Mouse (Mus musculus) G1E (cell line): ENCODE results near the gene En2. TPM values are rescaled to one million over a fixed set of nuclear protein-coding genes. Genes with fewer than 3 reads are reported as not detected.

ENCODE experiments used
- ATAC-seq: 2 replicates; pipeline ENCODE4 v1.8.0; 2016; ENCODE audit warnings: mild to moderate bottlenecking; ENCODE audit not compliant: insufficient number of reproducible peaks, poor library complexity, low FRiP score, severe bottlenecking; ENCODE audit errors: extremely low read depth
- DNase-seq: peaks from one replicate; pipeline ENCODE4 v3.0.0; 2012; ENCODE audit warnings: low spot score
- H3K27me3 ChIP-seq: 2 replicates; pipeline ENCODE4 v1.6.1; 2012; ENCODE audit warnings: mild to moderate bottlenecking, low read length, inconsistent platforms; ENCODE audit not compliant: insufficient read depth
- H3K36me3 ChIP-seq: replicated peaks from 2 replicates; pipeline ENCODE3; 2012; ENCODE audit warnings: mild to moderate bottlenecking, inconsistent platforms
- H3K4me1 ChIP-seq: 2 replicates; pipeline ENCODE4 v1.6.1; 2012; ENCODE audit warnings: low read depth, low read length, inconsistent platforms, mixed read lengths; ENCODE audit not compliant: insufficient read depth
- H3K4me3 ChIP-seq: 2 replicates; pipeline ENCODE4 v1.5.1; 2012; ENCODE audit warnings: low read depth, mild to moderate bottlenecking, inconsistent platforms, low read length, moderate library complexity, mixed read lengths
- H3K9me3 ChIP-seq: replicated peaks from 2 replicates; pipeline ENCODE4 v1.6.1; 2012; ENCODE audit warnings: inconsistent platforms
- CTCF ChIP-seq: IDR thresholded peaks from 2 replicates; pipeline ENCODE4 v1.5.1; 2012; ENCODE audit warnings: low read depth, low read length, inconsistent platforms, mixed read lengths
- GATA1 ChIP-seq: IDR thresholded peaks from 2 replicates; pipeline ENCODE4 v1.6.1; 2012; ENCODE audit warnings: borderline replicate concordance, low read length, inconsistent platforms, mixed read lengths
- GATA2 ChIP-seq: IDR thresholded peaks from 2 replicates; pipeline ENCODE4 v1.6.1; 2012; ENCODE audit warnings: low read depth, low read length, inconsistent platforms, borderline replicate concordance
- POLR2AphosphoS5 ChIP-seq: IDR thresholded peaks from 2 replicates; pipeline ENCODE4 v1.6.1; 2012; ENCODE audit warnings: low read depth, low read length, inconsistent platforms; ENCODE audit not compliant: insufficient replicate concordance
- TAL1 ChIP-seq: conservative IDR thresholded peaks from 2 replicates; pipeline ENCODE4 v1.6.1; 2012; ENCODE audit warnings: low read depth, low read length, inconsistent platforms, mixed read lengths
- polyA plus RNA-seq: library from polyadenylated mRNA; stranded (reverse); fragments of >175 nt; gene quantifications from 2 replicates; pipeline ENCODE4 v1.2.3, GENCODE M21; 2012
- total RNA-seq, 2 experiments: library from RNA; stranded (forward) in 1 of 2; stranded (reverse) in 1 of 2; fragments of 200-1000 nt in 1 of 2; fragments of >200 nt in 1 of 2; fragmentation: Nextera tagmentation in 1 of 2; gene quantifications; 2 replicates each; pipeline ENCODE4 v1.2.3; 2014 to 2017

Gene En2
- total and polyA plus RNA-seq, 3 experiments: not detected

- H3K9me3 ChIP-seq: no peaks in the 10 kb centered on the region
- H3K36me3 ChIP-seq: no peaks in the 10 kb centered on the region
- no peak for TF ChIP-seq GATA1
- TF ChIP-seq GATA2: no peak
- TF ChIP-seq TAL1: no peak
- TF ChIP-seq CTCF: no peak
- TF ChIP-seq POLR2AphosphoS5: no peak
- ATAC-seq (no peak), DNase-seq (no peak)
- H3K27me3 ChIP-seq: peaks cover 20% of the 10 kb centered on the region
- H3K4me3 ChIP-seq: no peak overlapping the region
- H3K4me1 ChIP-seq: no peaks in the 10 kb centered on the region
Observed at GRCm38 (mm10) chr5:28158308-28159071, 7.0 kb upstream of the En2 start.

GRCm38 (mm10) chr5:28159072-28159458 lies 6.4 kb upstream of the En2 start:
- peaks cover 20% of the 10 kb centered on the region for H3K27me3 ChIP-seq
- ATAC-seq: no peak
- DNase-seq: no peak
- H3K9me3 ChIP-seq: no peaks in the 10 kb centered on the region
- H3K36me3 ChIP-seq: no peaks in the 10 kb centered on the region
- no peak overlapping the region for H3K4me3 ChIP-seq
- TF ChIP-seq TAL1: no peak
- no peak for TF ChIP-seq GATA2
- TF ChIP-seq POLR2AphosphoS5: no peak
- no peak for TF ChIP-seq CTCF
- no peak for TF ChIP-seq GATA1
- H3K4me1 ChIP-seq: no peaks in the 10 kb centered on the region

GRCm38 (mm10) chr5:28159891-28160470 lies 5.5 kb upstream of the En2 start:
- H3K36me3 ChIP-seq: no peaks in the 10 kb centered on the region
- no peak for TF ChIP-seq POLR2AphosphoS5
- DNase-seq: no peak
- H3K4me3 ChIP-seq: no peak overlapping the region
- H3K9me3 ChIP-seq: no peaks in the 10 kb centered on the region
- ATAC-seq: no peak
- H3K4me1 ChIP-seq: no peaks in the 10 kb centered on the region
- peaks cover 20% of the 10 kb centered on the region for H3K27me3 ChIP-seq

GRCm38 (mm10) chr5:28161383-28161937 lies 4.0 kb upstream of the En2 start:
- DNase-seq (no peak), ATAC-seq (no peak)
- H3K4me3 ChIP-seq: no peak overlapping the region
- no peaks in the 10 kb centered on the region for H3K36me3 ChIP-seq
- no peaks in the 10 kb centered on the region for H3K4me1 ChIP-seq
- peaks cover 14% of the 10 kb centered on the region for H3K9me3 ChIP-seq
- peaks cover 18% of the 10 kb centered on the region for H3K27me3 ChIP-seq
- TF ChIP-seq TAL1 (no peak), GATA1 (no peak), GATA2 (no peak), POLR2AphosphoS5 (no peak), CTCF (no peak)

GRCm38 (mm10) chr5:28161938-28162402 lies 3.5 kb upstream of the En2 start:
- Histone ChIP-seq H3K4me3 (no peak overlapping the region), H3K36me3 (no peaks in the 10 kb centered on the region), H3K4me1 (no peaks in the 10 kb centered on the region), H3K27me3 (peaks cover 18% of the 10 kb centered on the region), H3K9me3 (peaks cover 19% of the 10 kb centered on the region)
- ATAC-seq (no peak), DNase-seq (no peak)
- TF ChIP-seq CTCF: no peak
- TF ChIP-seq TAL1: no peak
- TF ChIP-seq GATA2: no peak
- TF ChIP-seq GATA1: no peak
- no peak for TF ChIP-seq POLR2AphosphoS5

GRCm38 (mm10) chr5:28163926-28164325 lies 1.6 kb upstream of the En2 start:
- DNase-seq: no peak
- Histone ChIP-seq H3K4me3 (no peak overlapping the region), H3K27me3 (peaks cover 15% of the 10 kb centered on the region), H3K4me1 (no peaks in the 10 kb centered on the region), H3K9me3 (peaks cover 25% of the 10 kb centered on the region), H3K36me3 (no peaks in the 10 kb centered on the region)
- TF ChIP-seq TAL1 (no peak), GATA1 (no peak), GATA2 (no peak), CTCF (no peak), POLR2AphosphoS5 (no peak)
- no peak for ATAC-seq
